Mouse (Mus musculus) kidney, adult 11 months (tissue): ENCODE results near the gene Cdsn.
A peak's percentile ranks its signal among the peaks of the same experiment; 100 is the strongest.

Source experiments
- DNase-seq: peaks from one replicate; pipeline ENCODE4 v3.0.0; 2022

The Cdsn gene

GRCm38 (mm10) chr17:35578211-35578610, 26.3 kb downstream of the Cdsn start:
- DNase-seq: peak; percentile 57

- DNase-seq: no peak
Observed at GRCm38 (mm10) chr17:35582900-35583299, 31.0 kb downstream of the Cdsn start.

GRCm38 (mm10) chr17:35584330-35584937, 32.5 kb downstream of the Cdsn start:
- peak; percentile 41 for DNase-seq

GRCm38 (mm10) chr17:35587291-35587690, 35.4 kb downstream of the Cdsn start:
- DNase-seq: no peak

- no peak for DNase-seq
Observed at GRCm38 (mm10) chr17:35588387-35588786, 36.5 kb downstream of the Cdsn start.

- peak; percentile 42 for DNase-seq
Observed at GRCm38 (mm10) chr17:35590410-35591218, 38.7 kb downstream of the Cdsn start.

- no peak for DNase-seq
Observed at GRCm38 (mm10) chr17:35591219-35591578, 39.3 kb downstream of the Cdsn start.

GRCm38 (mm10) chr17:35591731-35592130, 39.8 kb downstream of the Cdsn start:
- no peak for DNase-seq

GRCm38 (mm10) chr17:35592131-35592530, 40.2 kb downstream of the Cdsn start:
- DNase-seq: no peak

- no peak for DNase-seq
Observed at GRCm38 (mm10) chr17:35593786-35594185, 41.9 kb downstream of the Cdsn start.

- DNase-seq: no peak
Observed at GRCm38 (mm10) chr17:35594456-35594855, 42.5 kb downstream of the Cdsn start.

GRCm38 (mm10) chr17:35597399-35597798, 45.5 kb downstream of the Cdsn start:
- no peak for DNase-seq

- no peak for DNase-seq
Observed at GRCm38 (mm10) chr17:35601249-35601648, 49.3 kb downstream of the Cdsn start, which contains the start of gene Sfta2. Gene Sfta2 (plus strand): TSS chr17:35601549.

- no peak for DNase-seq
Observed at GRCm38 (mm10) chr17:35601736-35602354, 49.9 kb downstream of the Cdsn start.
